Mouse (Mus musculus) layer of hippocampus, postnatal 25 days (tissue): ENCODE data around the gene Hint1. TPM values are rescaled to one million over a fixed set of nuclear protein-coding genes. Genes with fewer than 3 reads are reported as not detected.

Experiments used
- DNase-seq, 2 experiments: peaks; one replicate each; pipeline ENCODE4 v3.0.0; 2022; ENCODE audit warnings: mixed read lengths in 2 of 2, low spot score in 1 of 2; ENCODE audit errors: extremely low spot score in 1 of 2
- total RNA-seq, 2 experiments: library from RNA; stranded (reverse); gene quantifications; 2 replicates each; pipeline ENCODE4 v1.2.3; 2021

Gene Hint1
- total RNA-seq, 2 experiments from 2014 or later, result 262 to 295 TPM

- no peak for DNase-seq
Measured at GRCm38 (mm10) chr11:54918273-54918672, 52.1 kb downstream of the Hint1 start.

Other genes with a start within 250 kb of the Hint1 start
- 100 to 1,000 TPM; 151 to 158 TPM for gene Cdc42se2, start 78.7 kb upstream of the Hint1 start, total RNA-seq
- 10 to 100 TPM; 24.0 to 41.7 TPM for gene Lyrm7, start 5.5 kb upstream of the Hint1 start, total RNA-seq
- gene Gpx3, start 36.1 kb downstream of the Hint1 start, total RNA-seq, result 1 to 10 TPM; 4.6 to 5.6 TPM
- 10 to 100 TPM; 33.1 to 38.0 TPM for gene Tnip1, start 96.5 kb downstream of the Hint1 start, total RNA-seq
- gene Anxa6, start 167.1 kb downstream of the Hint1 start, total RNA-seq, result 10 to 100 TPM; 95.7 to 97.1 TPM
- under 1 TPM; 0.37 to 0.52 TPM for gene Ccdc69, start 211.7 kb downstream of the Hint1 start, total RNA-seq
- gene Gm2a, start 231.7 kb downstream of the Hint1 start, total RNA-seq, result 10 to 100 TPM; 38.7 to 42.5 TPM